ENCODE assay signal across 20 mouse cellular contexts in genomic region chr16:23554673-23555072, GRCm38 (mm10). TPM values are rescaled to one million over a fixed set of nuclear protein-coding genes. Genes with fewer than 3 reads are reported as not detected.
DNase-seq lines count a peak whose midpoint lies in the region; ATAC-seq and TF ChIP-seq lines count a peak whose summit lies in the region.
"Had no signal": no experiment of that assay in that cellular context is flagged by ENCODE, and none has a peak within 500 bp of the region (broad histone marks: within the 10 kb centered on the region; RNA-seq: fewer than 3 reads in every experiment).

No protein-coding gene starts in this region.

- no peaks in the 10 kb centered on the region for H3K36me3 ChIP-seq in kidney, adult 2 months (ENCODE audit: control insufficient read depth, insufficient read depth, low read length)
- no peaks in the 10 kb centered on the region for H3K36me3 ChIP-seq in kidney, embryonic 15.5 days
- no peaks in the 10 kb centered on the region for H3K36me3 ChIP-seq in neural tube, embryonic 15.5 days
- H3K36me3 ChIP-seq: embryonic facial prominence, embryonic 10.5 days; embryonic facial prominence, embryonic 12.5 days; forebrain, embryonic 15.5 days had no signal

- no peaks in the 10 kb centered on the region for H3K4me1 ChIP-seq in kidney, adult 2 months (ENCODE audit: control insufficient read depth, insufficient read depth, low read length)
- no peaks in the 10 kb centered on the region for H3K4me1 ChIP-seq in kidney, embryonic 15.5 days
- peaks cover 5% of the 10 kb centered on the region; the same call in 1 of the 2 replicates for H3K4me1 ChIP-seq in neural tube, embryonic 15.5 days
- H3K4me1 ChIP-seq: embryonic facial prominence, embryonic 10.5 days; embryonic facial prominence, embryonic 12.5 days; forebrain, embryonic 13.5 days; forebrain, embryonic 15.5 days had no signal

- TF ChIP-seq POLR2A in kidney, adult 2 months (IDR thresholded peaks at IDR 0.05; ENCODE audit: low read depth, low read length) = no peak

- no peak for TF ChIP-seq CTCF in kidney, adult 2 months (conservative IDR thresholded peaks at IDR 0.05; ENCODE audit: insufficient read depth, insufficient read length, low read depth, low read length)

- H3K4me3 ChIP-seq in kidney, adult 2 months (ENCODE audit: insufficient read depth, low read depth, low read length) = no peak overlapping the region
- H3K4me3 ChIP-seq in kidney, embryonic 15.5 days (replicated peaks) = no peak overlapping the region
- no peak overlapping the region for H3K4me3 ChIP-seq in neural tube, embryonic 15.5 days (replicated peaks)
- H3K4me3 ChIP-seq: embryonic facial prominence, embryonic 10.5 days; embryonic facial prominence, embryonic 12.5 days; forebrain, embryonic 13.5 days; forebrain, embryonic 15.5 days had no signal

- no peak overlapping the region for H3K9ac ChIP-seq in kidney, embryonic 15.5 days
- no peak overlapping the region for H3K9ac ChIP-seq in neural tube, embryonic 15.5 days (replicated peaks)
- H3K9ac ChIP-seq: embryonic facial prominence, embryonic 12.5 days; forebrain, embryonic 13.5 days; forebrain, embryonic 15.5 days had no signal

- no peak overlapping the region for H3K27ac ChIP-seq in kidney, adult 2 months (ENCODE audit: insufficient read depth, low read depth, low read length)
- H3K27ac ChIP-seq in kidney, embryonic 15.5 days = no peak overlapping the region
- no peak overlapping the region for H3K27ac ChIP-seq in neural tube, embryonic 15.5 days (replicated peaks)
- H3K27ac ChIP-seq: embryonic facial prominence, embryonic 10.5 days; embryonic facial prominence, embryonic 12.5 days; forebrain, embryonic 13.5 days; forebrain, embryonic 15.5 days had no signal

- 30% methylated on average over 5 of the region's 5 CpGs for WGBS in kidney, adult 2 months
- WGBS in kidney, embryonic 15.5 days = 64% methylated on average over 5 of the region's 5 CpGs
- WGBS in neural tube, embryonic 15.5 days = 56% methylated on average over 5 of the region's 5 CpGs

- H3K4me2 ChIP-seq in kidney, embryonic 15.5 days = no peak overlapping the region
- H3K4me2 ChIP-seq in neural tube, embryonic 15.5 days = no peak overlapping the region
- H3K4me2 ChIP-seq: embryonic facial prominence, embryonic 12.5 days; forebrain, embryonic 13.5 days; forebrain, embryonic 15.5 days had no signal

- ATAC-seq in kidney, embryonic 15.5 days (replicated peaks; ENCODE audit: low FRiP score) = peak; percentile 60; the same call in 1 of the 2 replicates
- ATAC-seq in neural tube, embryonic 15.5 days (ENCODE audit: low FRiP score) = 0 out of 2 replicates have a peak, but pooled peaks have one; percentile 25
- ATAC-seq: activated CD4-positive, CD25-positive, alpha-beta regulatory T cell, adult 4 months; forebrain, embryonic 13.5 days; forebrain, embryonic 15.5 days had no signal

- H3K27me3 ChIP-seq in kidney, adult 2 months (replicated peaks; ENCODE audit: control insufficient read depth, insufficient read depth, low read length) = no peaks in the 10 kb centered on the region
- 0 out of 2 replicates have a peak, but pooled peaks cover 9% of the 10 kb centered on the region for H3K27me3 ChIP-seq in kidney, embryonic 15.5 days
- H3K27me3 ChIP-seq in neural tube, embryonic 15.5 days (replicated peaks) = no peaks in the 10 kb centered on the region
- H3K27me3 ChIP-seq: embryonic facial prominence, embryonic 12.5 days; forebrain, embryonic 15.5 days had no signal

- peak; percentile 4 for DNase-seq in kidney, adult 2 months
- DNase-seq in kidney, adult 11 months = no peak
- DNase-seq in kidney, postnatal 14 days = no peak
- DNase-seq in neural tube, embryonic 10.5 days (ENCODE audit: extremely low spot score, low spot score) = no peak
- DNase-seq in ovary, postnatal 14 days (ENCODE audit: low spot score) = no peak
- DNase-seq: adrenal gland, adult 8-10 months; adrenal gland, postnatal 14 days; adrenal gland, postnatal 36 days; cerebellum, adult 11-12 months; cerebellum, adult 2 months; cerebellum, adult 9-10 months; cerebellum, postnatal 10 days; cerebellum, postnatal 25 days had no signal

- H3K9me3 ChIP-seq in kidney, embryonic 15.5 days (replicated peaks) = no peaks in the 10 kb centered on the region
- no peaks in the 10 kb centered on the region for H3K9me3 ChIP-seq in neural tube, embryonic 15.5 days (replicated peaks)
- H3K9me3 ChIP-seq: embryonic facial prominence, embryonic 10.5 days; embryonic facial prominence, embryonic 12.5 days; forebrain, embryonic 13.5 days; forebrain, embryonic 15.5 days had no signal

RNA-seq across cellular contexts. Expression of gene Masp1, which starts 34.1 kb away (rescaled TPM):
- 2.6 TPM in 2 replicates for polyA plus RNA-seq in kidney, adult 2 months (2012; rRNA removed)
- polyA plus RNA-seq in kidney, embryonic 15.5 days (2015; fragmentation: Nextera tagmentation; extraction: Ambion mirVana) = 6.8 and 8.3 TPM in 2 replicates
- 23.0 and 25.6 TPM in 2 replicates for polyA plus RNA-seq in neural tube, embryonic 15.5 days (2015; fragmentation: Nextera tagmentation; extraction: Ambion mirVana)
- polyA plus RNA-seq: activated CD4-positive, CD25-positive, alpha-beta regulatory T cell, adult 4 months had no signal

RNA-seq across cellular contexts. Expression of gene Rtp4, which starts 34.6 kb away (rescaled TPM):
- 14.4 and 21.6 TPM in 2 replicates for polyA plus RNA-seq in kidney, adult 2 months (2012; rRNA removed)
- polyA plus RNA-seq in kidney, embryonic 15.5 days (2015; fragmentation: Nextera tagmentation; extraction: Ambion mirVana) = 9.7 and 10.9 TPM in 2 replicates
- polyA plus RNA-seq in neural tube, embryonic 15.5 days (2015; fragmentation: Nextera tagmentation; extraction: Ambion mirVana) = 5.2 and 10.5 TPM in 2 replicates
